Mouse (Mus musculus): ENCODE results near the gene Slc13a2. TPM values are rescaled to one million over a fixed set of nuclear protein-coding genes. Genes with fewer than 3 reads are reported as not detected.

The Slc13a2 gene
- not detected for total RNA-seq (2023)

DNA sequence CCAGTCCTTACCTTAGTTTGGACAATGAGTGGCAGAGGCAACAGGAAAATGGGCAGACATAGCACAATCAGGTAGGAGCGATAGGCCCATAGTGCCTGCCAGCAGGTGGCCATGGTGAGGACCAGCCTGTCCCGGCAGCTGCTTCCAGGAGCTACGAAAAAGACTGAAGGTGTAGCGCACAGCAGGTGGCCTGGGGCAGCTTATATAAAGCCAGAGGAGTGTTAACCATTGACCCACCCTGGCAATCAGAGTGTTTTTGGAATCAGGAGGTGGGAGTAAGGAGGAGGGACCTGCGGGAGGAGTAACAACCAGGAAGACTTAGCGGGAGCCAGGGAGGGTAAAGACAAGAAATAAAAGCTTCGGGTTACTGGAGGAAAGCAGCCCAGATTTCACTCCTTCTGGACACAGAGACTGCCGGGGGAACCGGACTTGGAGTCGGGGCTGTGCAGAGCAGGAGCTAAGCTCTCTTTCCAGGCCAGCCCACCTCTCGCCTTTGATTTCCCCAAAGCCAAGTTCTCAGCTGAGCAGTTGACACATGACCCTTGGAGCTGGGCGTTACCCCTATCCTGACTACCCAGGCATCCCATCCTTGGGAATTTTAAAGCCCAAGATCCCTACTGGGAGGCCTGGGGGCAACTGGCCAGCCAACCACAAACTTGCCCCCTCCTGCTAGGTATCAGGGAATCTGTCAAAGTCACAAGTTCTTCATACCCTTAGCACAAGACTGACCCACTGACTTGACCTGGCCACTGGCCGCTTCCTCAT, at the start of gene Slc13a2:
TSS of gene Slc13a2 (minus strand) at position 163 of the 765 bp plus-strand sequence.

DNA sequence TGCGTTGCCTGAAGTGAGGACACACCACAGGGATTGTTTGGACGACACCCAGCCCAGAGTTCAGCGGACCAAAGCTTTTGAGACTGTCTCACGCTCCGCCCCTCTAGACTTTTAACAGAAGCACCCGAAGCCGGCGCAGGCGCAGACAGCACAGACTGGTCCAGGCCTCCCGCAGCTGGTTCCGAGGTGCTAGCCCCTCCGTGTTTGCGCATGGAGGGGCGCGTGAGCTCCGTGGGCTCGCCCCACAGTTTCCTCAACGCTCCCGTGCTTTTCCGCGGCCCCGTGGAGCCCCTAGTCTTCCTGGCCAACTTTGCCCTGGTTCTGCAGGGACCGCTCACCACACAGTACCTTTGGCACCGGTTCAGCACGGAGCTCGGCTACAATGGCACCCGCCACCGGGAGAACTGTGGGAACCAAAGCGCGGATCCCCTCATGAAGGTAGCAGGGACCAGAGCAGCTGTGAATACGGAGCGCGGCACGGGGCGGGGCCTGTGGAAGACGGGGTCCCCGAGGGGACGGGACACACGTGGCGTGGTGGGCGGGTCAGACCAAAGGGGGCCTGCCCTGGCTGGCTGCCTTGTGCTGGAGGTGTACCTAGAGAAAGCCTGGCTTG, 43.7 kb upstream of the Slc13a2 start, which contains the start of gene Slc46a1:
TSS of gene Slc46a1 (plus strand) at position 130 of the 613 bp plus-strand sequence.

DNA sequence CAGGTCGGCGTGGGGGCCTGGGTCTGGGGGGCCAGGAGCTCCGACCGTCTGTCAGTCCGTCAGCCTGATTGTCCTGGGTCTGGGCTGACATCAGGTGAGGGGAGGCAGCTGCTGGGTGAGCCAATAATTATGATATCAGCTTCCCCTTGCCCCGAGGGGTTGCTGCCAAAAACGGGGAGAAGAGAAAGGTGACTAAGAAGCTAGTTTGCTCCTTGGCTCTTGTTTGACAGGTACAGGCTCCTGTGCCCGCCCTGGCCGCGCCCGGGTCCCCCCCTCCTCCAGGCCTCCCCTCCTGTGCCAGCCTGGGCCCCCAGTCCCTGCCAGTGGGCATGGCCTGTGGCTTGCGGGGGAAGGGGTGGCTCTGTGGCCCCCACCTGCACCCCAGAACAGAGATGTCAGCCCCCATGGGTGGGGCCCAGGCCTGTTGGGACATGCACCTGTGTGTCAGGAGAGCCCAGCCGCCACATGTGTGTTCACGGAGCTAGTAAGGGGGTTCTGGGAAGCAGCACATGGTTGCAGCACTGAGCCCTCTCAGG, 35.4 kb downstream of the Slc13a2 start, which contains the start of gene Foxn1:
TSS of gene Foxn1 (minus strand) at position 51 of the 536 bp plus-strand sequence.

Other genes with a start within 250 kb of the Slc13a2 start
- 10 to 100 TPM; 18.8 to 31.9 TPM for gene Nek8, start 245.5 kb downstream of the Slc13a2 start, total RNA-seq (2023)
- gene Tlcd1, start 245.5 kb downstream of the Slc13a2 start, total RNA-seq (2023): 1 to 10 TPM; 1.9 to 3.2 TPM
- 1,000 to 10,000 TPM; 2,438 to 2,493 TPM for gene Rpl23a, start 238.6 kb downstream of the Slc13a2 start, total RNA-seq (2023)
- gene Rab34, start 233.8 kb downstream of the Slc13a2 start, total RNA-seq (2023): not detected
- not detected for gene Proca1, start 228.8 kb downstream of the Slc13a2 start, total RNA-seq (2023)
- 10 to 100 TPM; 61.6 to 62.6 TPM for gene Sdf2, start 176.5 kb downstream of the Slc13a2 start, total RNA-seq (2023)
- gene Supt6, start 176.2 kb downstream of the Slc13a2 start, total RNA-seq (2023): 10 to 100 TPM; 71.7 to 73.7 TPM
- 100 to 1,000 TPM; 133 to 141 TPM for gene 2610507B11Rik, start 160.5 kb downstream of the Slc13a2 start, total RNA-seq (2023)
- 1 to 10 TPM; 2.7 to 4.4 TPM for gene BC030499, start 131.4 kb downstream of the Slc13a2 start, total RNA-seq (2023)
- 1 to 10 TPM; 2.3 to 3.7 TPM for gene Spag5, start 120.7 kb downstream of the Slc13a2 start, total RNA-seq (2023)
- gene Aldoc, start 99.2 kb downstream of the Slc13a2 start, total RNA-seq (2023): 10 to 100 TPM; 45.7 to 48.3 TPM
- gene Pigs, start 93.8 kb downstream of the Slc13a2 start, total RNA-seq (2023): 10 to 100 TPM; 58.7 to 61.3 TPM
- 10 to 100 TPM; 58.2 to 68.7 TPM for gene Unc119, start 78.7 kb downstream of the Slc13a2 start, total RNA-seq (2023)
- gene Foxn1, start 35.7 kb downstream of the Slc13a2 start, total RNA-seq (2023): not detected
- gene Slc46a1, start 43.5 kb upstream of the Slc13a2 start, total RNA-seq (2023): under 1 TPM in 1 of 2 experiments, not detected in 1; 0.90 TPM
- gene Sarm1, start 75.5 kb upstream of the Slc13a2 start, total RNA-seq (2023): 1 to 10 TPM; 2.5 to 2.9 TPM
- gene Vtn, start 76.9 kb upstream of the Slc13a2 start, total RNA-seq (2023): not detected
- gene Sebox, start 81.2 kb upstream of the Slc13a2 start, total RNA-seq (2023): not detected
- gene Tmem199, start 90.0 kb upstream of the Slc13a2 start, total RNA-seq (2023): 10 to 100 TPM; 37.6 to 40.0 TPM
- 10 to 100 TPM; 41.5 to 53.0 TPM for gene Poldip2, start 90.0 kb upstream of the Slc13a2 start, total RNA-seq (2023)
- gene Tnfaip1, start 114.1 kb upstream of the Slc13a2 start, total RNA-seq (2023): 10 to 100 TPM; 16.6 to 19.0 TPM
- 10 to 100 TPM; 32.9 to 33.5 TPM for gene Ift20, start 114.1 kb upstream of the Slc13a2 start, total RNA-seq (2023)
- gene Tmem97, start 128.6 kb upstream of the Slc13a2 start, total RNA-seq (2023): 1 to 10 TPM; 5.5 to 6.2 TPM

All from B cell, adult 67 days (primary cell).